Mouse (Mus musculus) adrenal gland, postnatal 36 days (tissue): ENCODE data around the gene Tmem189. TPM values are rescaled to one million over a fixed set of nuclear protein-coding genes. Genes with fewer than 3 reads are reported as not detected.
A peak's percentile ranks its signal among the peaks of the same experiment; 100 is the strongest.

Experiments
- DNase-seq, 2 experiments: peaks; one replicate each; pipeline ENCODE4 v3.0.0; 2021; ENCODE audit warnings: mixed read lengths in 1 of 2
- long read RNA-seq, 2 experiments: library from polyadenylated mRNA; stranded (forward); transcript quantifications; one replicate each; pipeline ENCODE4 v2.0.0; 2021; ENCODE audit warnings: borderline sequencing depth in 2 of 2
- total RNA-seq, 2 experiments: library from RNA; stranded (reverse); gene quantifications; 2 replicates each; pipeline ENCODE4 v1.2.3; 2021

Gene Tmem189
- 10 to 100 TPM; 27.2 to 34.3 TPM for total RNA-seq
- long read RNA-seq, experiment 1, transcript Tmem189-201 (6 exons, 2,329 nt): major isoform, 33 of 49 reads
- long read RNA-seq, experiment 1, partial matches to known transcripts: 2 of 49 reads
- long read RNA-seq, experiment 1, other reads (novel, unspliced or antisense): 14 of 49 reads
- long read RNA-seq, experiment 2, transcript Tmem189-201 (6 exons, 2,329 nt): major isoform, 15 of 20 reads
- long read RNA-seq, experiment 2, partial matches to known transcripts: 1 of 20 reads
- long read RNA-seq, experiment 2, other reads (novel, unspliced or antisense): 3 of 20 reads

DNA sequence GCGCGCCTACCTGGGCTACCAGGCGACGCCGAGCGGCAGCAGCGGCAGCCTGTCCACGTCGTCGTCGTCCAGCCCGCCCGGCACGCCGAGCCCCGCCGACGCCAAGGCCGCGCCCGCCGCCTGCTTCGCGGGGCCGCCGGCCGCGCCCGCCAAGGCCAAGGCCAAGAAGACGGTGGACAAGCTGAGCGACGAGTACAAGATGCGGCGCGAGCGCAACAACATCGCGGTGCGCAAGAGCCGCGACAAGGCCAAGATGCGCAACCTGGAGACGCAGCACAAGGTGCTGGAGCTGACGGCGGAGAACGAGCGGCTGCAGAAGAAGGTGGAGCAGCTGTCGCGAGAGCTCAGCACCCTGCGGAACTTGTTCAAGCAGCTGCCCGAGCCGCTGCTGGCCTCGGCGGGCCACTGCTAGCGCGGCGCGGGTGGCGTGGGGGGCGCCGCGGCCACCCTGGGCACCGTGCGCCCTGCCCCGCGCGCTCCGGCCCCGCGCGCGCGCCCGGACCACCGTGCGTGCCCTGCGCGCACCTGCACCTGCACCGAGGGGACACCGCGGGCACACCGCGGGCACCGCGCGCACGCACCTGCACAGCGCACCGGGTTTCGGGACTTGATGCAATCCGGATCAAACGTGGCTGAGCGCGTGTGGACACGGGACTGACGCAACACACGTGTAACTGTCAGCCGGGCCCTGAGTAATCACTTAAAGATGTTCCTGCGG is at the start of gene Tmem189:
Gene Tmem189, minus strand, starts transcription at position 322 of the 718 bp plus-strand sequence.
- peak; percentile 66 to 68 for DNase-seq

- DNase-seq: no peak
Observed at GRCm38 (mm10) chr2:167739030-167739429, 49.4 kb upstream of the Tmem189 start.

- DNase-seq: no peak
Observed at GRCm38 (mm10) chr2:167734861-167735260, 45.2 kb upstream of the Tmem189 start.

- DNase-seq: no peak
Observed at GRCm38 (mm10) chr2:167731149-167731548, 41.5 kb upstream of the Tmem189 start.

GRCm38 (mm10) chr2:167730036-167730435 is 40.4 kb upstream of the Tmem189 start:
- DNase-seq: no peak

DNA sequence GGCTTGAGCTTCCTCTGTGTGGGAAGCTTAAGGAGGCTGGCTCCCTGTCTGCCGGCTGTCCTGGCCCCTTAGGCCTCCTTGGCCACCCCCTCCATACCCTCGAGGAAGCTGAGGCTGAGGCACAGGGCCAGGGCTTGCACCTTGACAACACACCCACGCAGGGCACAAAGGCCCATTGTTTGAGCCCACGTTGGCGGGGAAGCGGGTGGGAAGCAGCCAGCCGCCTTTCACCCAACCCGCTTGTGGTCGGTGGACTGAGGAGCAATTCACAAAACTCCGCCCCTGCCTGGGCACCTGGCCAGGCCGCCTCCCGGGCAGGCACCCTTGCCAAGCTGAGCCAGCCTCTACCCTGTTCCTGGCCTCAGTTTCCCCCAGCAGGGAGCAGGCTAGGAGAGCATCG is 37.5 kb upstream of the Tmem189 start:
- peak; percentile 28 to 69 for DNase-seq

DNA sequence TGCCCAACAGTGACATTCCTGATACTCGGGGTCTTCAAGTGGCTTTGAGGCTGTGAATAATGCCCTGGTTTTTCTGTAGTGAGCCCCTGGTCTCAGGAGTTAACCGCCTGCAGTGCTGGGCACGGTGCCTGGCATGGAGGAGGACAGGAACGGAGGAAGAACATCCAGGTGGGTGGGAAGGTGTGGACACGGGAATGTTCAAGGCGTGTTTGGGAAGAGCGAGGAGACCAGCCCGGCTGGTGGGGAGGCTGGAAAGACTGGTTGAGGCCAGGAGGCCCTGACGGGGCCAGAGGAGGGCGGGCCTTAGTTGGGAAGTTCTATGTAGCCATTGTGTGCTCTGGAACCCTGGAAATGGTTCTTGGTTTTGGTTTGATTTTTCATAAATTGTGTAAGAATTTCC is 36.3 kb upstream of the Tmem189 start:
- DNase-seq: no peak

GRCm38 (mm10) chr2:167723589-167724206 is 34.1 kb upstream of the Tmem189 start:
- DNase-seq: peak in 1 of 2 experiments; percentile 27

DNA sequence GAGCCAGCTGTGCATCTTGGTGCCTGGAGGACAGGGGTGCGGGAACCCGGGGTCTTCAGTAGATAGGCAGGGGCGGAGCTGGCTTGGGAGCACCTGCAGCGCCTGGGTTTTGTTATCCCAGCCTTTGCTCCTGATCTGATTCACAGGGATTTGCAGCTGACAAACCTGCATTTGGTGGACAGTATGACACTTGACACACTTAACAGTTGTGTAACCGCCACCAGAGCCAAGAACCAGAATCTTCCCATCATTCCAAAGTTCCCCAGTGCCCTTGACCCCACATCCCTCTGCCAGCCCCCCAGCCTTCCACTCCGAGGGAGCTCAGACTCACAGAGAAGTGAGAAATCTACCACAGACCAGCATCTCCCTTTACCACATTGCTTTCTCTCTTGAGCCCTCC is 32.9 kb upstream of the Tmem189 start:
- DNase-seq: peak in 1 of 2 experiments; percentile 44

DNA sequence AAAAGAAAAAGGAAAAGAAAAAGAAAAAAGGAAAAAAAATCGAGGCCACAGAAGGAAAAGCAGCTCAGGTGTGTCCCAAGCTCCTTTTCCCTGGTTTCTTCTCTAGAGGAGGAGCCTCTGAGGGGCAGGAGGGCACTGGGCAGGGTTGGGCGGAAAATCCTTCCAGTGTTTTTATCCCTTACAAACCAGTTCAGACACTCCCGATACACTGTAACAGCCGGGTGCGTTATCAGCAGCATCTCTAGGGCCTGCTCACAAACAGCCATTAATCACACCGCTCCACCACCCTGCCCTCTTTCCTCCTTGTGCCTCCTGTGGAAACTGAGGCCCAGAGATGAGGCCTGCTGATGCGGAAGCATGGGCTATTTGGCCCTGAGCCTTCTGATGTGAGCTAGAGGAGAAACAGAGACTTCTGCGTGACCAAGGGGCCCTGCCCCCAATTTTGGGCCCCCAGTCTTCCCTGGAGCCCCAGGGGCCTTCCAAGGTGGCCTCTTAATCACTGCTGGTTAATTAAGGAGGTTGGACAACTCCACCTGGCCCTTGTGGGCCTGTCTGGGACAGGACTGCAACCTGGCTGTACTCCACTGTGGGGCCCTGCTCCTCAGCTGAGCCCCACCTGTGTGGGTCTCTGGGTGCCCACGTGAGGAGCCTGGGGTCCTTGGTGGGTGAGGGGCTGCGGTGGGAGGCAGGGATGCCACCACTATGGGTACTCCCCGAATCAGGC is 31.7 kb upstream of the Tmem189 start:
- DNase-seq: no peak

DNA sequence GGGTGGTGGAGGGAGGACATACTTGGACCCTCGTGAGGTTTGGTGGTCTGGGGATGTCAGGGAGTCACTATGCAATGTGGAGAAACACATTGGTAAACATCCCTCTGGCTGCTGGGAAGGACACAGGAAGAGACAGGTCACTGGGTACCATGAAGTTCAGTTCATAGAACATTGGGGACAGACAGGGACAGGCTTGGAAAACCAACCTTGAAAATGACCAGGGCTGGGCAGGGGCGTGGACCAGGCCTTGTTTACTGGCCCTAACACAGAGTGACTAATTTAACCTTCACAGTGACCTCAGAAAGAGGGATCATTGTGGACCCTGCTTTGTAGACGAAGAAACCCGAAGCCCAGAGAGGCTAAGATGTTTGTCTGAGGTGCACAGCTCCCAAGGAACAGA is 29.9 kb upstream of the Tmem189 start:
- peak; percentile 47 to 51 for DNase-seq

GRCm38 (mm10) chr2:167717208-167717607 is 27.6 kb upstream of the Tmem189 start:
- DNase-seq: no peak

DNA sequence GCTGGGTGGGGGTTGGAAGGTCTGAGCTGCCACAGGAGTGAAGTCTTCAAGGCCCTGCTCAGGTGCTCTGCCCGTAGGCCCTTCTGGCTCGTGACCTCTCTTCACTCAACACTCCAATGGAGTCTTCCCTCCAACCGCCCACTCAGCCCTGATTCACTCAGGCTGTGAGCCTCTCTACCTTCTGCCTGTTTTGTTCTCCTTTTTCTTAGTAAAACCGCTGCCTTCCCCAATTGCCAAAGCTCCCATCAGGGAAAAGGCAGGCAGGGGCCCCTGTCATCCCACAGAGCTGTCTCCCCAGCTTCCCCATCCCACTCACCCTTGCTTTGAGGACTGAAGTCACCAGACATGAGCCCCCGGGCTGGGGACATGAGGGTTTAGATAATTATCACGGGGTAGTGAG is 25.4 kb upstream of the Tmem189 start:
- no peak for DNase-seq

DNA sequence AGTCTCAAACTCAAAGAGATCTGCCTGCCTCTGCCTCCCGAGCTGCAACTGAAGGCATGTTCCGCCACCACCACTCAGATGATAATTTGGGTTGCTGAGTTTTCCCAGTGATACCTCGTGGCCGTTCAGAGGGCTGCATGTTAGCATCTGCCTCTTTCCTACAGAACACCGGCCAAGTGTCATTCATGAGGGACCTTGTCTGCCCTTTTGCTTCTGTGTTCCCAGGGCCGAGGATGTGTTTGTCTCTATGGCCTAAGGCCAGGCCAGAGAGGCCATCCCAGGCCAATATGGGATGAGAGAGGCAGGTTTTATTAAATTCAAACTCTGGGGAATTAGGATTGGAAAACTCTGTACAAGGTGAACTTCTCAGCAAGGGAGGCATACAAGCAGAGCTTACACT is 24.7 kb upstream of the Tmem189 start:
- no peak for DNase-seq

DNA sequence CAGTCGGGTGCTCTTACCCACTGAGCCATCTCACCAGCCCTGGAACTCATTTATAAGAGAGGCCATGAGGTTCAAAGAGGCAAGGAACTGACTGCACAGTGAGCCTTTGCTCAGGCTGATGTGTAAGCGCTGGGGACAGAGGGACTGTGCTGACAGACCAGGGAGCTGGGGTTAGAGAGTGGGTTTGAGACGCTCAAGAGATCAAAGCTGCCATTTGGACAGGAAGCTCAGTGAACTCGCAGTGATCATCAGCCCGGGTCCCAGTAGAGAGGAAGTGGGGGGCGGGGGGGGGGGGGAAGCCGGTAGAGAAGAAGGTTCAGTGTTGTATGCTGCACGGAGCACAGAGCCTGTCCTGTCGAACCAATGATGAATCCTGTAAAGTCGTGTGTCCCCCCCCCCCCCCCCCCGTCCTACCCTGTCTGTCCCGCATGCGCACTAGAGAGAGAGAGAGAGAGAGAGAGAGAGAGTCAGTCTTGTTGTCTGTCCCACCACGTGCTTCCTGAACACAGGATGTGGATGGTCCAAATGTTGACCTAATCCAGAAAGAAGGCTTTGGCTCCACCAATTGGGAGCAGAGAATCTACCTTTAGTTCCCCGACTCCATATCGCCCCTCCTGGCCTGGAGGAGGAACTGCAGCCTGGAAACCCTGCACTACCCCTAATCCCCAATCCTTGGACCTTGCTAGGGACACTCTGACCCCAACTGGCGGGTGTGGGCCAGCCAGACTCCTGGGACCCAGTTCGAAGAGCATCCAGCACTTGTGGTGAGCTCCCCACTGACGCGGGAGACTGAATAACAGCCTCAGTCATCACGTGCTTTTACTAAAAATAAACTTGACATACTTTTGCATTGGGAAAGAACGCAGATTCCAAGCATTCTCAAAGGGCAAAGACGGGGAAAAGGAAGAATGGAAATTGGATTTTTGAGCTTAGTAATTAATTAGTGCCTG is 23.5 kb upstream of the Tmem189 start:
- DNase-seq: no peak

DNA sequence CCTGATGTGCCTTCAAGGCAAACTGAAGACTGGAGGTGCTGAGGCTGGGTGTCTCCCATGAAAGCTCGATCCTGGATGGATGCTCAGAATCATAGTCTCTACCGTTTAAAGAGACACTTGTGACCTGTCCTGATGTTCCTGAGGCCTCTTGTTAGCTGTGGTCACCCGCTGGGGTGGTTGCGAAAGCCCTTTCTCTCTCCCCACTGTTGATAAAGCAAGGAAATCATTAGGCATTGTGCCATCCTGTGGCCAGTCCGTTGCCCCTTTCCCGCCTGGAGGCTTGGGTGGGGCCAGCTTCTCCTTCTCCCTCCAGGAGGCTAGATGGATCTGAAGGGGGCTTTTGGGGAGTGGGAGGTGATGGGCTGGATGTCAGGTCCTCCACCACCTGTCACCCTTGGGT is 21.0 kb upstream of the Tmem189 start:
- DNase-seq: no peak

DNA sequence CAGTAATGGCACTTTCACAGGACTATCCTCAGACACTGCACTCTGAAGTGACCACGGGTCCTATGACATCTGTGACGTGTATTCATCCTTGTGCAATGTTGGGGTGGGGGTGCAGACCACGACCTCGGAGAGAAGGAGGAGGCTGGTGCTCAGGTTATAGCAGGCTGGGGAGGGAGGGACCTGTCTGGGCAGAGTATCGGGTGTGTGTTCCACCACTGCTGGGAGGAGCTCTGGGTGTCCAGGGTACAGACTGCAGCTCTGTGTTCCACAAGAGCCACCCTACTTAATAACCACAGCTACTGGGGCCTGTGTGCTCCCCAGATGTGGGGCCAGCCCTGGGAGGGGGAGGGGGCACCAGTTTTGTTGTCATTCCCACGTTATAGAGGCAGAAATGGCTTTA is 20.3 kb upstream of the Tmem189 start:
- no peak for DNase-seq

GRCm38 (mm10) chr2:167708373-167708772 is 18.8 kb upstream of the Tmem189 start:
- DNase-seq: peak; percentile 63 to 64

- peak in 1 of 2 experiments; percentile 58 for DNase-seq
Observed at GRCm38 (mm10) chr2:167706183-167706939, 16.7 kb upstream of the Tmem189 start.

DNA sequence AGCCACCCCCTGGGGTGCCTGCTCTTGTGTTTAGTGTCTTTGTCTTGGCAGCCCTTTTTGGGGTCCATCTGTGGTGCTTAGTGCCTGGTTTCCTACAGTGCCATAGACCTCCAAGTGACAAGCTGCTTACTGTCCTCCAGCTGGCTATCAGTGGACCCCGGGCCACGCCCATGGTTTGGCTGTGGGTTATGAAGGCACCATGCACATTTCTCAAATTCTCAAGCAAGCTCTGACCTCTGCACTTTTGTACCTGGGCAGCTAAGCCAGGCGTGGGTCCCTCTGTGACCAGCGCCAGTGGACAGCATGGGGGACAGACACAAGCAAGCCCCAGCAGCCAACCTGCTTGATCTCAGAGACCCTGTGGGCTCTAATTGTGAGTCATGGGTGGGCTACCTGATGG is 14.8 kb upstream of the Tmem189 start:
- DNase-seq: no peak

- peak in 1 of 2 experiments; percentile 57 for DNase-seq
Observed at GRCm38 (mm10) chr2:167702126-167702525, 12.5 kb upstream of the Tmem189 start.
